Mouse (Mus musculus) heart, adult 9 months (tissue): ENCODE measurements around the gene Pde4b.

Experiments
- DNase-seq, 2 experiments: peaks; one replicate each; pipeline ENCODE4 v3.0.0; 2022; ENCODE audit warnings: low spot score in 2 of 2

Gene Pde4b

DNA sequence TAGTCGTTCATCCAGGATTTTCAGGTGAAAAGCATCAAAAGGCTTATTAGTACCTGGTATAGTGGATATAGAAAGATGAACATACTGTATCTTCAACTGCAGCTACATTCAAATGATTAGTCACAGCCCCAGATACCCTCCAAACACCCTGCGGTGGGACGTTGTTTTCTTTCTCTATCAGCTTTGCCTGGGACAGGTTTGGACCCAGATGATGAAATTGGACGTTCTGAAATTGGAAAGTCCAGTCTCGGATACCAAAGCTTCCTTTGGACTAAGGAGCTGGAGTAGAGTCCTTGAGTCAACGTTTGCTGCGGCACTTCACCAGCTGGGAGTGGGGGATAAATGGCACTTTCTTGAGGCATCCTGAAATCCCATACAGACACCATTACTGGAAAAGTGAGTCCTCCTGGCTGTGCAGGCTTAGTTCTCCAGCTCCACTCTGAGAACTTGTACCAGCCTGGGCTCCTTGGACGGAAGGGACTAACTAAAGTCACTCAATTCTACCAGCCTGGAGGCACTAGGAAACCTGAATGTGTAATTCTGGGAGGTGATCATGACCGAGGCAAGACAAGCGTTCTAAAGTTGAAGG lies 487.4 kb downstream of the Pde4b start:
- DNase-seq: no peak

DNA sequence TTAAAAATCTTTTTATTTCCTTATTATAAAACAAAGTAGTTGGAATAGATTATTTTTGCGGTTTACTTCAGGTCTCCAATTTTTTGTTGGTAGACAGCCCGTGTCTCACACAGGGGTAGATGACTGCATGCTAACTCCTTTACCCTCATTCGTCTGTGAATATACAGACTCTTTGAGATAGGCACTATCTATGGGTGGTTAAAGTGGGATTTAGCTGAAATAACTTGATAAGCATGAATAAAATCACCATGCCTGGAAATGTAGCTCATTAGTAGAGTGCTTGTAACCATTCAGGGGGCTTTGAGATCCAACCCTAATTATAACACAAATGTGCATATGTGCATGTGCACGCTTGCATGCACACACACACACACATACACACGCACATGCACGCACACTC lies 488.8 kb downstream of the Pde4b start:
- DNase-seq: no peak

DNA sequence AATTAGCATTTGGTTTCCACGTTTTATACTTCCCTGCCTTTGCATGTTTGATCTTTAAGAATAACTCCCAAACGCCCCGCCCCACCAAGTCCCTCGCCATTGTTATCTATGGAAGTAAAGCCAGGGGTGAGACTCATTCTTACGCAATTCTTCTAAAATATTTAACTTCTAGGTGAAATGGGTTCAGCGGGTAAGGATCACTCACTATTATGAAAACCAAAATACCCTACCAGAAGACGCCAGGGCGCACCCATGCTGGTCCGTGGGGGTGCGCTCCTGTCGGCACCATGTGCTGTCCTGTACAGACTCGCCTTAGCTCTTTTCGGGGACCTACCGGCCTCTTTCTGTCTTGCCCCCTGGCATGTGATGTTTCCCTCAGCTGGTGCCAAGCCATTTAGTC lies 490.3 kb downstream of the Pde4b start:
- no peak for DNase-seq

- no peak for DNase-seq
Measured at GRCm38 (mm10) chr4:102579051-102579450, 491.7 kb downstream of the Pde4b start.

DNA sequence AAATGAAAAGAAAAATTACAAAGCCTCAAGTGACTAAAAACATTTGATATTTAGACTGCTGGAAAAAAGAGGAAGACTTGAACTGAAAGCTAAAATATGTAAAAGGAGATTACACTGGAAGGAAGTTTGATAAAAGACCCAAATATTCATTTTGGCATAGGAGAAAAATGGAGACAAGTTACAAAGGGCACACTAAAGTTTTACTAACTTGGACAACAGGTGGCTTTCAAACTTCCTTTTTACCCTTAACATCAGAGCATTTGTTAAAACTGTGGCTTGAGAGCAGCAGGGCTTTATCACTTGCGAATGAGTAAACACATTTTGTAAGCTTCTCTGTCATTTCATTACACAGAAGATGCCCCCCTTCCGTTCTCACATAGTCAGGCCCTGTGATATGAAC lies 492.4 kb downstream of the Pde4b start:
- DNase-seq: no peak

GRCm38 (mm10) chr4:102582165-102582749 lies 494.9 kb downstream of the Pde4b start:
- DNase-seq: no peak

GRCm38 (mm10) chr4:102582963-102583362 lies 495.6 kb downstream of the Pde4b start:
- DNase-seq: no peak

DNA sequence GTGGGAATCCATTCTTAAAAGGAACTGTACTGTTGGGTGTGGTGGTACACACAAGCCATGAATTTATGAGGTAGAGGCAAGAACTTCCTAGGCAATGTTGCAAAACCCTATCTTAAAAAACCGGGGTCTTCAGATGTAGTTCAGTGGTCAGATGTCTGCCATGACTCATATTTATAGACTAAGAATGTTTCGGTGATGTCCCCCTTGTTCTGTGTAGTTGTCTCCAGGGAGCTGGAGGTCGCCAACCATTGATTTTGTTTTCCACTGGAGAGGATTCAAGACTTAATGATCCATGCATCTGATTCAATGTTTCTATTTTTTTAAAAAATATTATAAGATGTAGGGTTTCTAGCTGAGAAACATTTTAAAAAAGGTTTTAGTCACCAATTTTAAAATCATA lies 496.1 kb downstream of the Pde4b start:
- no peak for DNase-seq

GRCm38 (mm10) chr4:102584601-102585265 lies 497.4 kb downstream of the Pde4b start:
- DNase-seq: no peak

- no peak for DNase-seq
Measured at GRCm38 (mm10) chr4:102585541-102585940, 498.2 kb downstream of the Pde4b start.

- DNase-seq: no peak
Measured at GRCm38 (mm10) chr4:102586787-102587186, 499.4 kb downstream of the Pde4b start.

GRCm38 (mm10) chr4:102588668-102589455 lies 501.5 kb downstream of the Pde4b start:
- peak; percentile 85 to 92 for DNase-seq

DNA sequence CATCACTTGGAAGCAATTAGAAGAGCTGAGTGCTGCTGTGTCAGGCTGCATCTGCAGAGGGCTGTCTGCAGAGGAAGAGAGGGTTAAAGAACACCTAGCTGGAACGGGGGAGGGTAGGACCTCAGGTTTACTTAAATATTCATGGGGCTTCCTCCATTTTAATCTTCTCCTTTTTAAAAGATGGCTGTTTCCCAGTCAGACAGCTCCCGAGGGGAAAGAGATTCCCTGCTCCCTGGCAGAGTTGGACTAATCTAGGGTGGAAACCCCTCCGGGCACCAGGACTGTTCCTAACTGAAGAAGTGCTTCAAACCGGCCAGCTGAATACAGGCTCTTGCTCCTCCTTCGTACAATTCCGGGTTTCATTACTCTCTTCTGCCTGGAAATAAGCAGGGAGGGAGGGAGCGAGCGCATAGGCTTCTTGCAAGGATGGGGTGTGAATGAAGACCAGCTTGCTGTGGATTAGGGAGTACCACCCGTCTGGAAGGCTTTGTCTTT lies 502.2 kb downstream of the Pde4b start:
- peak in 1 of 2 experiments; percentile 37 for DNase-seq

DNA sequence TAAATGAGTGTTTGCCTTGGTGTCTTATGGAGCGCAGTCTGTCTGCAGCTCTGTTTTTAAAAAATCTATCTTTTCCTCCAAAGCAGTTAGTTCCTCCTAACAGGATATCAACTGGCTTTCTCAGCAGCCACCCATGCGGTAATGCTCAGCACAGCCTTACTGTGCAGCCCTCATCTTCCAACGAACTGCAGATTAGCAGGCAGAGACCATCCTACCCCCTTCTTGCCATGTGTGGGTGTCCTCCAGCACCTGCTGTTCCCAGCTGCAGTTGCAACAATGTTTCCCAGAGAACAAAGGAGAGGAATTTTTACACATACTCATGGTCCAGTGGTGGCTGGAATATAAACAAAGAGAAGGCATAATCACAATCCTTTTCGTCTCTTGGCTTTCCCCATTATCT lies 504.5 kb downstream of the Pde4b start:
- no peak for DNase-seq

- DNase-seq: no peak
Measured at GRCm38 (mm10) chr4:102592541-102592940, 505.2 kb downstream of the Pde4b start.

DNA sequence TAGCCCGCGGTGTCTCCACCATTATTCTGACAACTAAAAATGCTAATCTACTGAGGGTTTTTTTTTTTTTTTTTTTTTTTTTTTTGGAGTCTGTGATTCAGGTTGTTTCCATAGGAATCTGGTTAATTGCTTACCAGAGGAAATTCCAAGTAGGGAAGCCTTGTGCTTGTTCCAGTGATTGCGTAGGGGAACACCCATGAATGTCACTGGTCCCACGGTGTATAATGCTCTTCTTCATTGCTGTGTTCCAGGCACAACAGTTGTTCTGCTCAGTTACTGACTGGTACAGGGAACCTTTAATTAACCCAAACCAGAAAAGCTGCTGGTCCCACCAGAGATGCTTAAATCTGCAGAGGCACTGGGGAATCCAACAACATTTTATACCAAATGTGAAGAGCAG lies 506.3 kb downstream of the Pde4b start:
- no peak for DNase-seq

- DNase-seq: no peak
Measured at GRCm38 (mm10) chr4:102594506-102594905, 507.2 kb downstream of the Pde4b start.

DNA sequence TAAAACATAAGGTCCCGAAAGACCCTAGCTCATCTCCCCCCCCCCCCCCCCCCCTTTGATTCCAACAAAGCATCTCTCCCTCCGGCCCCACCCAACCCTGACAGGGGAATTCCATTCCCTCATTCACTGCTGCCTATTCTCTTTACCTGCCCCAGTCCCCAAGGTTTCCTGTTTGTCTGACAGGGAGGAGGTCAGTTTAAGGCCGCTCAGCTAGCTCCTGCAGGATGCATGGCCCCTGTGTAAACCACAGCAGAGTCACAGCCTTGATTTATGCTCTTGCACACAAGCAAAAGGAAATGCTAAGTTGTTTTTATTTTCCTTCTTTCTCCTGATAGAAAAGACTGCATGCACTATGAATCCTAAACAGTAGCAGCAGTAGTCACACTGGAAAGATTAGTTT lies 516.6 kb downstream of the Pde4b start:
- DNase-seq: no peak

DNA sequence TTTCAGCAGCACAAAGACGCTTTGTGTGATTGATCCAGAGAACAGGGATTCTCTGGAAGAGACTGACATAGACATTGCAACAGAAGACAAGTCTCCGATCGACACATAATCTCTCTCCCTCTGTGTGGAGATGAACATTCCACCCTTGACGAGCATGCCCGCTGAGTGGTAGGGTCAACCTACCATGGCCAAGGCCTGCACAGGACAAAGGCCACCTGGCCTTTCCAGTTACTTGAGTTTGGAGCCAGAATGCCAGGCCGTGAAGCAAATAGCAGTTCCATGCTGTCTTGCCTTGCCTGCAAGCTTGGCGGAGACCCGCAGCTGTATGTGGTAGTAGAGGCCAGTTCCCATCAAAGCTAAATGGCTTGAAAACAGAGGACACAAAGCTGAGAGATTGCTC lies 517.9 kb downstream of the Pde4b start:
- no peak for DNase-seq

DNA sequence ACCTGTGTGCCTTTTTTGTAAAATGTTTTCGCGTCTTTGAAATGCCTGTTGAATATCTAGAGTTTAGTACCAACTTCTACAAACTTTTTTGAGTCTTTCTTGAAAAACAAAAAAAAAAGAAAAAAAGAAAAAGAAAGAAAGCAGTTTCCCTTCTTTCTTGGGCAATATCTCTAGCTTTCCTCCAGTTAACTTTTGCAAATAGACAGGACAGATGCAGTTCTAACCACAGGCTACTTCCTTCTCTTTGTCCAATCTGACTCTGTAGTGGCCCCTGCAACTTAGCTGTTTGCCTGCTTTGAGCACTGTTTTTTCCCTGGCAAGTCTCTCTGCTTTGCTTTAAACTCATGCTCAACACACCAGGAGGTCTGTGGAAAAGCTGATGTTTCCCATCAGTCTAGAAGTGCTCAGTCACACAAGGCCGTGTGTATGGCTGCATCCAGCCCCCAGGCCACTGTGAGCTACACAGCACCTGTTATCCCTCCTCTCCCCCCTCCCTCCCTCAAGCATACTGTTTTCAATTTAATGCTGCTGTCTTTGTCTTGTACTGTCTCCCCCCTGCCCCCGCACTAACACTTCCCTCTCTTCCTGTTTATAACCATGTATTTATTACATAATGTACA lies 518.5 kb downstream of the Pde4b start:
- no peak for DNase-seq

DNA sequence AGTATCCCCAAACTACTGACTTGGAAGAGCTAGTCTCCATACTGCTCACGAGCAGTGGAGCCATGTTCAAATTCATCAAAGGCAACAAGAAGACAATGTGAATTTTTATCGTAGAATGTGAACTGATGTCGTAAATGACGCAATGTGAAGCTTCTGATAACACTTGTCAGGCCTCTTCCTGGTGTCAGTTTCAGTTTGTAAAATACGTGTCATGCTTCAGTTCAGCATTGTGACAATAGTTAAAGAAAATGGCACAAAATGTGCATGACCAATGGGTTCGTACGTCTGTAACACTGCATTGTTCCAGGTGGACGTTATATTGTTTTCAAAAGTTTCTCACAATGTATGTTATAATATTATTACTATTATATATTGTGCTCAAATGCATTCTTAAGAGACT lies 519.5 kb downstream of the Pde4b start:
- DNase-seq: no peak
